Mouse (Mus musculus): ENCODE results near the gene Slc25a21. TPM values are rescaled to one million over a fixed set of nuclear protein-coding genes. Genes with fewer than 3 reads are reported as not detected.

The Slc25a21 gene
- polyA plus RNA-seq, 1 experiment from 2014 or later: 0.27 TPM

DNA sequence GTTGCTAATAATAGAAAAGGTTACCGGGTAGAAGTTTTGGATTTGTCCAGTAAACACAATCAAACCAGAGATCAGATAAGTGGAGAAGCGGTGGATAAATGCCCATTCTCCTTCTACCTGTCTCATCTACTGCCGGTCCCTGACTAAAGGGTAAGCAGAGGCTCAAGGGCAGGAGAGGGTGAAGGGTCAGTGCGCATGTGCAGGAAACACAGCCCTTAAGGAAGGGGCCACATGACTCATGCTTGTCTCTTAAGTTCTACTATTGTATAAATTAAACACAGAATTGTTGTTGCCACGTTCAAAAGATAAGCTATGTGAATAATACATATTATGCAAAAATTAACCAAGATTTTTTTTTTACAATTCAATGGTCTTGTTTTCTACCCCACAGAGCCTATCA is 98.9 kb downstream of the Slc25a21 start:
- H3K9ac ChIP-seq (replicated peaks): no peak overlapping the region
- no peak overlapping the region for H3K4me2 ChIP-seq (replicated peaks)
- H3K9me3 ChIP-seq: no peaks in the 10 kb centered on the region
- H3K27me3 ChIP-seq: no peaks in the 10 kb centered on the region
- 92% methylated on average over 5 of the region's 5 CpGs for WGBS
- no peak for ATAC-seq
- no peaks in the 10 kb centered on the region for H3K4me1 ChIP-seq (replicated peaks)
- no peak overlapping the region for H3K27ac ChIP-seq
- no peaks in the 10 kb centered on the region for H3K36me3 ChIP-seq
- H3K4me3 ChIP-seq (replicated peaks): no peak overlapping the region

GRCm38 (mm10) chr12:57093107-57093506 is 104.2 kb downstream of the Slc25a21 start:
- no peaks in the 10 kb centered on the region for H3K4me1 ChIP-seq (replicated peaks)
- no peak overlapping the region for H3K4me2 ChIP-seq (replicated peaks)
- no peak for ATAC-seq
- WGBS: 60% methylated on average over 5 of the region's 5 CpGs
- no peak overlapping the region for H3K9ac ChIP-seq (replicated peaks)
- H3K27me3 ChIP-seq: no peaks in the 10 kb centered on the region
- no peaks in the 10 kb centered on the region for H3K36me3 ChIP-seq
- no peak overlapping the region for H3K27ac ChIP-seq
- H3K4me3 ChIP-seq (replicated peaks): no peak overlapping the region
- H3K9me3 ChIP-seq: no peaks in the 10 kb centered on the region

DNA sequence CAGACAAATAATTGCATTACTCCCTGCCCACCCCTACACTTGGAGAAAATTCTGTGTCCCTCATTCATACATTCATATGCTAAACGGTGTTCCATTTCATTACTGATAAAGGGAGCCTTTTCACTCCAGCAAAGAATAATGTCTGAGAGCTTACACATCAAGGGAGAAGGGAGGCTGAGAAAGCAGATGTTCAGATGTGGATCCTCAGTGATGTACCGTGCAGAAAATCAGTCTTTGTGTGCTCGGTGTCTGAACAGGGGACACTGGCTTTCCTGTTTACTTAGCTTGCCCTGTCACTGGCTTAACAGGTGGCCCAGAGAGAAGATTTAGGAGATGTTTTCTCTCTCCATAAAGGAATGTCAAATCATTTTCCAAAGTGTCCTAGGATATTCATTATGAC is 112.8 kb downstream of the Slc25a21 start:
- Histone ChIP-seq H3K36me3 (no peaks in the 10 kb centered on the region), H3K27ac (no peak overlapping the region), H3K4me2 (replicated peaks) (no peak overlapping the region), H3K4me3 (replicated peaks) (no peak overlapping the region), H3K9ac (replicated peaks) (no peak overlapping the region), H3K27me3 (no peaks in the 10 kb centered on the region), H3K4me1 (replicated peaks) (peaks cover 10% of the 10 kb centered on the region), H3K9me3 (no peaks in the 10 kb centered on the region)
- 7% methylated on average over 3 of the region's 3 CpGs for WGBS
- no peak for ATAC-seq

DNA sequence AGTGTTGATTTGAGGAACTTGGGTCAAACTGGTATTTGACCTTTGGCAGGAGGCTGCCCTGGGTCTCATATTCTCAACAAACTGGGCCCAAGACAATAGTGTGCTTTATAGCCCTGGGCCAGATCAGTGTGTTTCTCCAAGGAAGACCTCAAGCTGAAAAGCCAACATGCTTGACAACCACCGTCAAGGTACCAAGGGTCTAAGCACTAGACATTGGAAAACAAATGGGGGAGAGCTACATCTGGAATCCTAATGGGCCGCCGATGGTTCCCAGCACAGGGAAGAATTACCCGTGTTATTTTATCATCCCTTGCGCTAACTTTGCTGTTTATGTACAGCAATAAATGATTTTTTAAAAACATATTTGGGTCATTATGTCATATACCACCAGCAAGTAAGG is 113.7 kb downstream of the Slc25a21 start:
- no peaks in the 10 kb centered on the region for H3K36me3 ChIP-seq
- H3K27me3 ChIP-seq: no peaks in the 10 kb centered on the region
- no peak overlapping the region for H3K4me2 ChIP-seq (replicated peaks)
- H3K27ac ChIP-seq: no peak overlapping the region
- ATAC-seq: no peak
- 85% methylated on average over 5 of the region's 5 CpGs for WGBS
- no peak overlapping the region for H3K4me3 ChIP-seq (replicated peaks)
- no peak overlapping the region for H3K9ac ChIP-seq (replicated peaks)
- no peaks in the 10 kb centered on the region for H3K9me3 ChIP-seq
- peaks cover 10% of the 10 kb centered on the region for H3K4me1 ChIP-seq (replicated peaks)

DNA sequence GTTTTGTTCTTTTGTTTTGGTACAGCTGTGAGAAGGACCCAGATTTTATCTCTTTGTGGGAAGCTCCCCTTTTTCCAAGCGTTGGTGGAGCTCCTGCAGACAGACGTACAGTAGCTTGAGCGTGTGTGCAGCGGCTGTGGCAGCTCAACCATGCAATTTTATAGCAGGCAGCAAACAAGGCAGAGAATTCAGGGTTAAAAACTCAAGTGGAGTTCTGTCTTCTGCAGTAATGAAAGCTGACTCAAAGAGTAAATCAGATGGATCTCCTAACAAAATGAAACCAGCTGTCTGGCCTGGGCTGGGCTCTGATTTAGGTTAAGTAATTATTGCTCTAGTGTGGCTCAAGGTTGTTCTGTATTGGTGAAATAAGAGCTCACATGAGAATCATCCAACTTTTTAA is 120.7 kb downstream of the Slc25a21 start:
- Histone ChIP-seq H3K27me3 (no peaks in the 10 kb centered on the region), H3K4me1 (replicated peaks) (no peaks in the 10 kb centered on the region), H3K4me2 (replicated peaks) (no peak overlapping the region), H3K9ac (replicated peaks) (no peak overlapping the region), H3K4me3 (replicated peaks) (no peak overlapping the region), H3K36me3 (no peaks in the 10 kb centered on the region), H3K9me3 (no peaks in the 10 kb centered on the region), H3K27ac (no peak overlapping the region)
- no peak for ATAC-seq
- 82% methylated on average over 4 of the region's 4 CpGs for WGBS

DNA sequence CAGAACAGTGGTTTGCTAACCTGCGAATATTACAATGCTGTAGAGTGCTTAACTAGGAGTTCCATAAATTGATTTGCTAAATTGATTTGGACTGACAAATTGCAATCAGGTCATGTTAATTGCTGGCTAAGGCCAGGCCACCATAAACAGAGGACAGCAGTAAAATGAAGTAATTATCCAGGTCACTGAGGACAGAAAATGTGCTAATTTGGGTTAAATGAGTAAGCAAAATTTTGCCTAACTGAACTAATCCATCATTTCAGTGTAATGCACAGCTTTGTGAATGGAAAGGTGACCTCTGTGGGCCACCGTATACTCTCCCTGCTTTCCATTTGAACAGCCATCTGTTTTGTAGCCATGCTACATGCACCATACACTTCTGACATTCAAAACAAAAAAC is 124.7 kb downstream of the Slc25a21 start:
- H3K27me3 ChIP-seq: no peaks in the 10 kb centered on the region
- H3K4me2 ChIP-seq (replicated peaks): no peak overlapping the region
- no peak overlapping the region for H3K27ac ChIP-seq
- ATAC-seq: no peak
- no peak overlapping the region for H3K4me3 ChIP-seq (replicated peaks)
- no peaks in the 10 kb centered on the region for H3K9me3 ChIP-seq
- H3K4me1 ChIP-seq (replicated peaks): no peaks in the 10 kb centered on the region
- no peaks in the 10 kb centered on the region for H3K36me3 ChIP-seq
- 84% methylated on average over 2 of the region's 2 CpGs for WGBS
- no peak overlapping the region for H3K9ac ChIP-seq (replicated peaks)

- ATAC-seq: no peak
- Histone ChIP-seq H3K27me3 (no peaks in the 10 kb centered on the region), H3K4me3 (replicated peaks) (no peak overlapping the region), H3K9ac (replicated peaks) (no peak overlapping the region), H3K36me3 (no peaks in the 10 kb centered on the region), H3K4me2 (replicated peaks) (no peak overlapping the region), H3K27ac (no peak overlapping the region), H3K9me3 (no peaks in the 10 kb centered on the region), H3K4me1 (replicated peaks) (no peaks in the 10 kb centered on the region)
- WGBS: 43% methylated on average over 5 of the region's 5 CpGs
Measured at GRCm38 (mm10) chr12:57068607-57069006, 128.7 kb downstream of the Slc25a21 start.

DNA sequence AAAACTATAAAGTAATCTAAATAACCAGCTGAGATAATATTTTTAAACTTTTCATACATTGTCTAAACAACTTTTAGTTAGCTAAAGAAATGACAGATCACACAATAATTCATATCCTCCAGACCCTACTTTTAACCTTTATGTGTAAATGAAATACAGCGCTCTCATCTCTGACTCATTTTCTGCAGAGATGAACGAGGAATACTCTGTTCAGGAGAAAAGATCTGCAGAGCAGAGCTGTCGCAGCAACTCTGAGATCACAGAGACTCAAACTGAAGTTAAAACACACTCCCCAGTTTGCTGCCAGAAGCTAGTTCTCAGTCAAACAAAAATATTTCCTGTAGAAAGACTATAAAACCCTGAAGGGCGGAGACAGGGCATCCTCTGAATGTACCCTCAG is 177.5 kb downstream of the Slc25a21 start:
- WGBS: 86% methylated on average over 4 of the region's 4 CpGs
- ATAC-seq: no peak

GRCm38 (mm10) chr12:57016845-57017244 is 180.4 kb downstream of the Slc25a21 start:
- WGBS: 87% methylated on average over 3 of the region's 3 CpGs

More for the DNA sequence above, 177.5 kb downstream of the Slc25a21 start:
- no peak overlapping the region for H3K27ac ChIP-seq
- H3K4me2 ChIP-seq (replicated peaks): no peak overlapping the region
- no peak overlapping the region for H3K4me3 ChIP-seq (replicated peaks)
- H3K27me3 ChIP-seq: no peaks in the 10 kb centered on the region
- no peaks in the 10 kb centered on the region for H3K4me1 ChIP-seq (replicated peaks)
- no peaks in the 10 kb centered on the region for H3K36me3 ChIP-seq
- no peak overlapping the region for H3K9ac ChIP-seq (replicated peaks)
- no peaks in the 10 kb centered on the region for H3K9me3 ChIP-seq

GRCm38 (mm10) chr12:57016324-57016723 is 180.9 kb downstream of the Slc25a21 start:
- no peak overlapping the region for H3K4me2 ChIP-seq (replicated peaks)
- H3K27me3 ChIP-seq: no peaks in the 10 kb centered on the region
- no peaks in the 10 kb centered on the region for H3K36me3 ChIP-seq
- no peak overlapping the region for H3K9ac ChIP-seq (replicated peaks)
- no peak overlapping the region for H3K27ac ChIP-seq
- no peak for ATAC-seq
- H3K9me3 ChIP-seq: no peaks in the 10 kb centered on the region
- no peaks in the 10 kb centered on the region for H3K4me1 ChIP-seq (replicated peaks)
- H3K4me3 ChIP-seq (replicated peaks): no peak overlapping the region
- 89% methylated on average over 3 of the region's 3 CpGs for WGBS

More at GRCm38 (mm10) chr12:57016845-57017244, 180.4 kb downstream of the Slc25a21 start:
- Histone ChIP-seq H3K27me3 (no peaks in the 10 kb centered on the region), H3K4me1 (replicated peaks) (no peaks in the 10 kb centered on the region), H3K4me2 (replicated peaks) (no peak overlapping the region), H3K9me3 (no peaks in the 10 kb centered on the region), H3K27ac (no peak overlapping the region), H3K9ac (replicated peaks) (no peak overlapping the region), H3K4me3 (replicated peaks) (no peak overlapping the region), H3K36me3 (no peaks in the 10 kb centered on the region)
- ATAC-seq: no peak

GRCm38 (mm10) chr12:57009010-57009409 is 188.3 kb downstream of the Slc25a21 start:
- Histone ChIP-seq H3K9ac (replicated peaks) (no peak overlapping the region), H3K4me2 (replicated peaks) (no peak overlapping the region), H3K4me1 (replicated peaks) (no peaks in the 10 kb centered on the region), H3K27me3 (no peaks in the 10 kb centered on the region), H3K9me3 (no peaks in the 10 kb centered on the region), H3K4me3 (replicated peaks) (no peak overlapping the region), H3K27ac (no peak overlapping the region), H3K36me3 (no peaks in the 10 kb centered on the region)
- 71% methylated on average over 11 of the region's 11 CpGs for WGBS
- no peak for ATAC-seq

- Histone ChIP-seq H3K36me3 (no peaks in the 10 kb centered on the region), H3K4me3 (replicated peaks) (no peak overlapping the region), H3K9me3 (no peaks in the 10 kb centered on the region), H3K4me1 (replicated peaks) (no peaks in the 10 kb centered on the region), H3K27me3 (peaks cover 24% of the 10 kb centered on the region), H3K27ac (no peak overlapping the region), H3K9ac (replicated peaks) (no peak overlapping the region), H3K4me2 (replicated peaks) (no peak overlapping the region)
- no peak for ATAC-seq
- WGBS: 10% methylated on average over 5 of the region's 5 CpGs
Measured at GRCm38 (mm10) chr12:56986049-56986448, 211.2 kb downstream of the Slc25a21 start.

- Histone ChIP-seq H3K4me1 (replicated peaks) (no peaks in the 10 kb centered on the region), H3K9me3 (no peaks in the 10 kb centered on the region), H3K4me3 (replicated peaks) (no peak overlapping the region), H3K27me3 (peaks cover 10% of the 10 kb centered on the region), H3K9ac (replicated peaks) (no peak overlapping the region), H3K4me2 (replicated peaks) (no peak overlapping the region), H3K27ac (no peak overlapping the region), H3K36me3 (no peaks in the 10 kb centered on the region)
- 73% methylated on average over 13 of the region's 18 CpGs for WGBS
- ATAC-seq: no peak
Measured at GRCm38 (mm10) chr12:56982066-56982626, 215.1 kb downstream of the Slc25a21 start.
